Mouse (Mus musculus): ENCODE measurements at regions not wholly inside any gene's neighbourhood (a gene's known extent, or its start where the extent isn't known, plus 50 kb on each side); places are given as distances from the start of the nearest gene placed in this dataset.

- DNase-seq (ENCODE audit: low spot score in 2 of 2), result no peak
Observed at GRCm38 (mm10) chr17:47064592-47065306, 54.4 kb upstream of the Ubr2 start.

GRCm38 (mm10) chr17:47064006-47064405 is 53.6 kb upstream of the Ubr2 start:
- no peak for DNase-seq (ENCODE audit: low spot score in 2 of 2)

- no peak for DNase-seq (ENCODE audit: low spot score in 2 of 2)
Observed at GRCm38 (mm10) chr17:47061031-47061620, 50.8 kb upstream of the Ubr2 start.

All from thymus, postnatal 10 days (tissue).